Mouse (Mus musculus): ENCODE measurements around the gene Hspa4. TPM values are rescaled to one million over a fixed set of nuclear protein-coding genes. Genes with fewer than 3 reads are reported as not detected.

Hspa4 gene
- total and polyA plus RNA-seq, 3 experiments: 57.0 to 257 (median 194) TPM

DNA sequence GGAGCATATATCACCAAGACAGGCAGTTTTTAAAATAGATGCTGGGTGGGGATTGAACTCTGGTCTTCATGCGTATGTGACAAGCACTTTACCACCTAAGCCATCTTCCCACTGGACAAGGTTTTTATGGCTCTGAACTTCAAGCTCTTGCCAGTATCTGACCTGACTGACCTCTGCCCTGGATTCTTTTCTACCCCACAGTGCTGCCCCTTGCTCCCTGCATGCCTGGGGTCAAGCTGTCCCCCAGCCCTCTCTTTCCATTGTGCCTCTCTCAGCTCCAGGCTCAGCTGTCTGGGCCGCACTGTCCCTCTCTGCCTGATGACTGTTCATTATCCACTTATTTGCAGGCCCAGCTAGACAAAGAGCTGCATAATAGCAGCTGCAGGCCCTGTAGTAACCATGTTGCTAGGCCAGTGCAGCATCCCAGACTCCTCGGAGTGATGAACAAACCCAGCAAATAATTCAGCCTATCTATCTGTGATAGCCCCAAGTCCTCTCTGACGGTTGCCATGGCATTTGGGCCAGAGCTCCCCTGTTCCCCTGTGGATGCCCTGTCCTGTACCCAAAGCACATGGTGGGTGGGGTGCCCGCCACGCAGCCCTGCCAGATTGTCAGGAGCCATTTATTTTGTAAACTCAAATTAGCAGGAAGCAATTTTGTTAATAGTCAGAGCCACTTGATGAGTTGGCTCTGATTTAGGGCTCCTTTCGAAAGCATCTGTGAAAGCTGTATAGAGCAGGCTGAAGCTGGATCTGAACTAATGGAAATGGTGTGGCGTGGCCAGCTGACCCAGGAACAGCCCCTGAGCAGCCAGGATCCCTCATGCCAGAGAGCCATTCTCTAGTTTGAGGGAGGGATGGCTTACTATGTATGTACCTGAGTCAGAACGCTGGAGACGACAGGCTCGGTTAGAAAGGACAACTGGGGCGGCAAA is 47.8 kb downstream of the Hspa4 start:
- DNase-seq: no peak

GRCm38 (mm10) chr11:53250796-53251195 is 49.5 kb downstream of the Hspa4 start:
- no peak for DNase-seq

GRCm38 (mm10) chr11:53249686-53250085 is 50.6 kb downstream of the Hspa4 start:
- DNase-seq: no peak

GRCm38 (mm10) chr11:53245561-53245960 is 54.7 kb downstream of the Hspa4 start:
- DNase-seq: no peak

DNA sequence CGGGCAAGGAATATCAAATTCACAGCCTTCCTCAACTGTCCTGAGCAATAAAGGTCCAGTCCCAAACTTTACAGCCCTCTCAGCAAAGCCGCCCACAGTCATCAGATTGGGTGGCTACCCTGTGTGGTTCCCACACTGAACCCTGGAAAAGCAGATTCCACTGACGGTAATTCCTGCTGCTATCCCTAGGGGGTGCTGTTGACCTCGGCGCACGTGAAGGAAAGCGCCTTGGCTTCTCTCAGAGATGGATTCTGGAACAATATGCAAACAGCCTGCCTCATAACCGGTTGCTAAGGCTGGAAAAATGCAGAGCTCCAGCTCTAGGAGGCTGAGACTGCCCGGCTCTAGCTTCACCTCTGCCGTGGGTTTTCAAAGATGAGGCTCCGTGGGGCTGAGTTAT is 57.1 kb downstream of the Hspa4 start:
- no peak for DNase-seq

- no peak for DNase-seq
These were observed 66.7 kb downstream of the Hspa4 start for GRCm38 (mm10) chr11:53233590-53233989.

GRCm38 (mm10) chr11:53231836-53232235 is 68.4 kb downstream of the Hspa4 start:
- no peak for DNase-seq

DNA sequence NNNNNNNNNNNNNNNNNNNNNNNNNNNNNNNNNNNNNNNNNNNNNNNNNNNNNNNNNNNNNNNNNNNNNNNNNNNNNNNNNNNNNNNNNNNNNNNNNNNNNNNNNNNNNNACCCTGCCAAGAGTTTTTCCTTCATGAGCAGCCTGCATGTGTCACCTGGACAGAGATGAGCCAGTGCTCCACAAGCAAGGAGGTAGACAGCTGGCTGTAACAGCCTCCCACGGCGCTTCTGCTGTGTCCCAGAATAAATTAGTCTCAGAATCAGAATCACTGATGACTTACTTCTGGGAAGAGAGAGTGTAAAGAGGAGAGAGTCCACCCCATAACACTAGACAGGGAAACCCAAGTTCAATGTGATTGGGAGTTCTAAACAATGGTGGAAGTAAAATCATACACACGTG is 71.2 kb downstream of the Hspa4 start:
- DNase-seq: no peak

DNA sequence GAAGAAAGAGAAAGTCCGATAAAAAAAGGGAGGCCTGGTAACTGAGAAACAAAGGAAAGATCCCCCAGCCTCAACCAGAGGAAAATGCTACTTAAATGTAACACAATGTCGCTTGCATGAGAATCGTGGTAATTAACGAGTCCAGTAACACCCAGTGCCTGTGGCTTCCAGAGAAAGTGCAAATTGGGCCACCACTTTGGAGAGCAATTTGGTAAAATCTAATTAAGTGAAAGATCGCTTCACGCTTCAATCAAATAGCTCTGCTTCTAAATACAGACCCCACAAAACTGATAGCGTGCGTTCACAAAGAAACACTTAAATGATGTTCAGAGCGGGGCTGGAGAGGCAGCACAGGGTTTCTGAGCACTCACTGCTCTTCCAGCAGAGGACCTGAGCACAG is 89.4 kb downstream of the Hspa4 start:
- DNase-seq: no peak

Other genes starting within 250 kb of the Hspa4 start
- gene Zcchc10, start 24.2 kb upstream of the Hspa4 start, total RNA-seq (2021): 10 to 100 TPM in 1 of 2 experiments, 1 to 10 TPM in 1; 8.8 to 10.1 TPM
- 7.1 and 7.6 TPM in 2 replicates for gene Zcchc10, start 24.2 kb upstream of the Hspa4 start, polyA plus RNA-seq (2012; rRNA removed)
- gene Aff4, start 50.4 kb upstream of the Hspa4 start, total RNA-seq (2021): 100 to 1,000 TPM; 145 to 306 TPM
- gene Aff4, start 50.4 kb upstream of the Hspa4 start, polyA plus RNA-seq (2012; rRNA removed): 6.3 and 8.7 TPM in 2 replicates
- not detected for gene Leap2, start 122.7 kb upstream of the Hspa4 start, total RNA-seq (2021)
- gene Leap2, start 122.7 kb upstream of the Hspa4 start, polyA plus RNA-seq (2012; rRNA removed): not detected in 2 replicates
- gene Uqcrq, start 130.4 kb upstream of the Hspa4 start, total RNA-seq (2021): 1,000 to 10,000 TPM; 1,216 to 1,248 TPM
- gene Uqcrq, start 130.4 kb upstream of the Hspa4 start, polyA plus RNA-seq (2012; rRNA removed): 845 and 941 TPM in 2 replicates
- gene Gdf9, start 130.6 kb upstream of the Hspa4 start, total RNA-seq (2021): 1 to 10 TPM in 1 of 2 experiments, under 1 TPM in 1; 0.90 to 9.0 TPM
- 0.36 and 0.39 TPM in 2 replicates for gene Gdf9, start 130.6 kb upstream of the Hspa4 start, polyA plus RNA-seq (2012; rRNA removed)
- gene Gm10447, start 156.7 kb upstream of the Hspa4 start, total RNA-seq (2021): not detected
- gene Gm10447, start 156.7 kb upstream of the Hspa4 start, polyA plus RNA-seq (2012; rRNA removed): 0.08 TPM in 1 of 2 replicates, not detected in the other
- 1 to 10 TPM; 3.5 to 3.8 TPM for gene Shroom1, start 156.7 kb upstream of the Hspa4 start, total RNA-seq (2021)
- gene Shroom1, start 156.7 kb upstream of the Hspa4 start, polyA plus RNA-seq (2012; rRNA removed): 5.0 and 5.3 TPM in 2 replicates
- gene Gm9837, start 170.0 kb upstream of the Hspa4 start, total RNA-seq (2021): not detected
- not detected in 2 replicates for gene Gm9837, start 170.0 kb upstream of the Hspa4 start, polyA plus RNA-seq (2012; rRNA removed)
- not detected for gene Gm9945, start 179.7 kb upstream of the Hspa4 start, total RNA-seq (2021)
- not detected in 2 replicates for gene Gm9945, start 179.7 kb upstream of the Hspa4 start, polyA plus RNA-seq (2012; rRNA removed)
- gene Sowaha, start 179.8 kb upstream of the Hspa4 start, total RNA-seq (2021): under 1 TPM; 0.29 to 0.45 TPM
- gene Sowaha, start 179.8 kb upstream of the Hspa4 start, polyA plus RNA-seq (2012; rRNA removed): 0.47 and 0.72 TPM in 2 replicates
- gene Sept8, start 218.8 kb upstream of the Hspa4 start, total RNA-seq (2021): 10 to 100 TPM; 38.1 to 43.7 TPM
- gene Sept8, start 218.8 kb upstream of the Hspa4 start, polyA plus RNA-seq (2012; rRNA removed): 32.7 and 46.9 TPM in 2 replicates

Measured in adrenal gland, adult 2 months (tissue).